Mouse (Mus musculus): ENCODE results near the gene Siva1. TPM values are rescaled to one million over a fixed set of nuclear protein-coding genes. Genes with fewer than 3 reads are reported as not detected.

Gene Siva1
- total and polyA plus RNA-seq, 3 experiments: 78.1 to 137 (median 135) TPM

- no peak for DNase-seq (ENCODE audit: extremely low read depth)
- Histone ChIP-seq H3K9ac (ENCODE audit: insufficient read depth, low read depth) (no peak overlapping the region), H3K36me3 (replicated peaks in 1 of 2; ENCODE audit: control insufficient read depth in 1 of 2, insufficient read depth in 1 of 2, low read length in 1 of 2) (peaks cover 80 to 99% of the 10 kb centered on the region in 2 experiments), H3K4me3 (replicated peaks in 1 of 3; ENCODE audit: low read depth in 2 of 3, low read length in 2 of 3, poor library complexity in 1 of 3) (no peak overlapping the region), H3K27ac (ENCODE audit: insufficient read depth, low read depth) (no peak overlapping the region), H3K4me2 (ENCODE audit: insufficient read depth, low read depth, poor library complexity, severe bottlenecking) (no peak overlapping the region), H3K79me2 (replicated peaks; ENCODE audit: control insufficient read depth, extremely low read depth, insufficient read depth, poor library complexity, severe bottlenecking) (no peaks in the 10 kb centered on the region; the same call in 1 of the 2 replicates), H3K4me1 (ENCODE audit: control insufficient read depth in 1 of 2, insufficient read depth in 2 of 2) (peaks cover 0 to 33% of the 10 kb centered on the region in 2 experiments; a peak in 2 of 4 replicates), H3K27me3 (replicated peaks) (no peaks in the 10 kb centered on the region), H3K9me3 (replicated peaks; ENCODE audit: low read length) (no peaks in the 10 kb centered on the region)
- dilution Hi-C loops (cut with MboI; ENCODE audit: extremely low pct_ligation_motif_present, extremely low pct_unique_long_range_greater_than_20kb, low sequenced_read_pairs) (no loop called here), in situ Hi-C loops (cut with MboI; ENCODE audit: low pct_ligation_motif_present, low pct_unique_long_range_greater_than_20kb, low sequenced_read_pairs) (no loop called here)
- TF ChIP-seq MEF2A (IDR thresholded peaks at IDR 0.05; ENCODE audit: borderline replicate concordance, low read depth, low read length) (no peak), SMC3 (IDR thresholded peaks at IDR 0.05; ENCODE audit: low read depth, low read length) (no peak), ELF1 (IDR thresholded peaks at IDR 0.05; ENCODE audit: low read depth, low read length) (no peak), PAX5 (IDR thresholded peaks at IDR 0.05; ENCODE audit: low read length) (no peak), POLR2A (IDR thresholded peaks at IDR 0.05; ENCODE audit: low read depth, low read length) (no peak), CTCF (conservative IDR thresholded peaks at IDR 0.05 in 1 of 2, IDR thresholded peaks at IDR 0.05 in 1 of 2; ENCODE audit: low read depth in 2 of 2, low read length in 2 of 2) (no peak), RAD21 (IDR thresholded peaks at IDR 0.05; ENCODE audit: low read depth, low read length) (no peak), UBTF (IDR thresholded peaks at IDR 0.05; ENCODE audit: low read depth, low read length) (no peak), JUND (conservative IDR thresholded peaks at IDR 0.05; ENCODE audit: low read depth, low read length) (no peak), MAX (IDR thresholded peaks at IDR 0.05; ENCODE audit: low read length) (no peak), CHD1 (IDR thresholded peaks at IDR 0.05; ENCODE audit: low read depth, low read length) (no peak), MYC (IDR thresholded peaks at IDR 0.05; ENCODE audit: low read depth, low read length) (no peak), MAZ (IDR thresholded peaks at IDR 0.05; ENCODE audit: low read depth, low read length) (no peak), HCFC1 (IDR thresholded peaks at IDR 0.05; ENCODE audit: low read depth, low read length) (no peak)
Observed at GRCm38 (mm10) chr12:112664656-112665055, 20.2 kb downstream of the Siva1 start.

- Histone ChIP-seq H3K79me2 (replicated peaks; ENCODE audit: control insufficient read depth, extremely low read depth, insufficient read depth, poor library complexity, severe bottlenecking) (no peaks in the 10 kb centered on the region; the same call in 1 of the 2 replicates), H3K27ac (ENCODE audit: insufficient read depth, low read depth) (no peak overlapping the region), H3K4me1 (ENCODE audit: control insufficient read depth in 1 of 2, insufficient read depth in 2 of 2) (peaks cover 0 to 41% of the 10 kb centered on the region in 2 experiments; a peak in 2 of 4 replicates), H3K9ac (ENCODE audit: insufficient read depth, low read depth) (no peak overlapping the region), H3K36me3 (replicated peaks in 1 of 2; ENCODE audit: control insufficient read depth in 1 of 2, insufficient read depth in 1 of 2, low read length in 1 of 2) (peaks cover 82 to 99% of the 10 kb centered on the region in 2 experiments), H3K4me3 (replicated peaks in 1 of 3; ENCODE audit: low read depth in 2 of 3, low read length in 2 of 3, poor library complexity in 1 of 3) (no peak overlapping the region), H3K9me3 (replicated peaks; ENCODE audit: low read length) (no peaks in the 10 kb centered on the region), H3K27me3 (replicated peaks) (no peaks in the 10 kb centered on the region), H3K4me2 (ENCODE audit: insufficient read depth, low read depth, poor library complexity, severe bottlenecking) (no peak overlapping the region)
- TF ChIP-seq CHD1 (IDR thresholded peaks at IDR 0.05; ENCODE audit: low read depth, low read length) (no peak), MAFK (IDR thresholded peaks at IDR 0.05; ENCODE audit: insufficient replicate concordance, low read length) (no peak)
- dilution Hi-C loops (cut with MboI; ENCODE audit: extremely low pct_ligation_motif_present, extremely low pct_unique_long_range_greater_than_20kb, low sequenced_read_pairs) (no loop called here), in situ Hi-C loops (cut with MboI; ENCODE audit: low pct_ligation_motif_present, low pct_unique_long_range_greater_than_20kb, low sequenced_read_pairs) (no loop called here)
- no peak for DNase-seq (ENCODE audit: extremely low read depth)
Observed at GRCm38 (mm10) chr12:112665445-112665844, 21.0 kb downstream of the Siva1 start.
